Mouse (Mus musculus): ENCODE measurements around the gene Plpp3. TPM values are rescaled to one million over a fixed set of nuclear protein-coding genes. Genes with fewer than 3 reads are reported as not detected.

The Plpp3 gene
- polyA plus RNA-seq, 1 experiment from 2014 or later: 48.6 TPM

- H3K9me3 ChIP-seq (replicated peaks; ENCODE audit: control insufficient read depth, low read length): no peaks in the 10 kb centered on the region
- WGBS: 73% methylated on average over 5 of the region's 5 CpGs
- H3K4me3 ChIP-seq (ENCODE audit: low read depth, low read length): no peak overlapping the region
- no peaks in the 10 kb centered on the region for H3K27me3 ChIP-seq (replicated peaks; ENCODE audit: control insufficient read depth, insufficient read depth, low read length)
- no peak overlapping the region for H3K4me2 ChIP-seq (ENCODE audit: low read length)
- H3K4me1 ChIP-seq (ENCODE audit: control insufficient read depth, insufficient read depth, low read length): peaks cover 23% of the 10 kb centered on the region
- H3K27ac ChIP-seq (ENCODE audit: low read depth, low read length): no peak overlapping the region
- no peak for ATAC-seq
- no peak for DNase-seq (ENCODE audit: low spot score)
- no peak overlapping the region for H3K9ac ChIP-seq (ENCODE audit: low read length)
- H3K36me3 ChIP-seq (ENCODE audit: control insufficient read depth, insufficient read depth, low read length): peaks cover 20% of the 10 kb centered on the region; the same call in 1 of the 2 replicates
Measured at GRCm38 (mm10) chr4:105191550-105191949, 34.4 kb downstream of the Plpp3 start.

- WGBS: 41% methylated on average over 5 of the region's 5 CpGs
Measured at GRCm38 (mm10) chr4:105192665-105193064, 35.5 kb downstream of the Plpp3 start.

GRCm38 (mm10) chr4:105195256-105195655 is 38.1 kb downstream of the Plpp3 start:
- H3K4me1 ChIP-seq (ENCODE audit: control insufficient read depth, insufficient read depth, low read length): peaks cover 18% of the 10 kb centered on the region
- no peak for ATAC-seq
- 64% methylated on average over 9 of the region's 9 CpGs for WGBS
- no peaks in the 10 kb centered on the region for H3K9me3 ChIP-seq (replicated peaks; ENCODE audit: control insufficient read depth, low read length)
- no peak overlapping the region for H3K4me3 ChIP-seq (ENCODE audit: low read depth, low read length)
- no peak overlapping the region for H3K27ac ChIP-seq (ENCODE audit: low read depth, low read length)
- no peaks in the 10 kb centered on the region for H3K27me3 ChIP-seq (replicated peaks; ENCODE audit: control insufficient read depth, insufficient read depth, low read length)
- H3K36me3 ChIP-seq (ENCODE audit: control insufficient read depth, insufficient read depth, low read length): peaks cover 43% of the 10 kb centered on the region; the same call in 1 of the 2 replicates
- DNase-seq (ENCODE audit: low spot score): no peak
- H3K9ac ChIP-seq (ENCODE audit: low read length): no peak overlapping the region
- H3K4me2 ChIP-seq (ENCODE audit: low read length): no peak overlapping the region

More at GRCm38 (mm10) chr4:105192665-105193064, 35.5 kb downstream of the Plpp3 start:
- peaks cover 23% of the 10 kb centered on the region for H3K4me1 ChIP-seq (ENCODE audit: control insufficient read depth, insufficient read depth, low read length)
- no peak overlapping the region for H3K4me3 ChIP-seq (ENCODE audit: low read depth, low read length)
- ATAC-seq (no peak), DNase-seq (ENCODE audit: low spot score) (no peak)
- H3K27me3 ChIP-seq (replicated peaks; ENCODE audit: control insufficient read depth, insufficient read depth, low read length): no peaks in the 10 kb centered on the region
- H3K36me3 ChIP-seq (ENCODE audit: control insufficient read depth, insufficient read depth, low read length): peaks cover 27% of the 10 kb centered on the region; the same call in 1 of the 2 replicates
- no peak overlapping the region for H3K27ac ChIP-seq (ENCODE audit: low read depth, low read length)
- H3K9ac ChIP-seq (ENCODE audit: low read length): 0 out of 2 replicates have a peak overlapping the region, but pooled peaks have one; percentile 6
- no peaks in the 10 kb centered on the region for H3K9me3 ChIP-seq (replicated peaks; ENCODE audit: control insufficient read depth, low read length)
- no peak overlapping the region for H3K4me2 ChIP-seq (ENCODE audit: low read length)

- 80% methylated on average over 9 of the region's 9 CpGs for WGBS
- Histone ChIP-seq H3K4me1 (ENCODE audit: control insufficient read depth, insufficient read depth, low read length) (peaks cover 16% of the 10 kb centered on the region), H3K27ac (ENCODE audit: low read depth, low read length) (no peak overlapping the region)
Measured at GRCm38 (mm10) chr4:105196099-105196498, 39.0 kb downstream of the Plpp3 start.

GRCm38 (mm10) chr4:105196993-105197765 is 40.0 kb downstream of the Plpp3 start:
- ATAC-seq (no peak), DNase-seq (ENCODE audit: low spot score) (peak; percentile 33)
- H3K27ac ChIP-seq (ENCODE audit: low read depth, low read length): no peak overlapping the region
- H3K27me3 ChIP-seq (replicated peaks; ENCODE audit: control insufficient read depth, insufficient read depth, low read length): no peaks in the 10 kb centered on the region
- H3K4me2 ChIP-seq (ENCODE audit: low read length): no peak overlapping the region
- H3K9me3 ChIP-seq (replicated peaks; ENCODE audit: control insufficient read depth, low read length): no peaks in the 10 kb centered on the region
- 65% methylated on average over 9 of the region's 9 CpGs for WGBS
- H3K4me1 ChIP-seq (ENCODE audit: control insufficient read depth, insufficient read depth, low read length): peaks cover 14% of the 10 kb centered on the region; the same call in 1 of the 2 replicates
- no peak overlapping the region for H3K4me3 ChIP-seq (ENCODE audit: low read depth, low read length)
- no peak overlapping the region for H3K9ac ChIP-seq (ENCODE audit: low read length)
- H3K36me3 ChIP-seq (ENCODE audit: control insufficient read depth, insufficient read depth, low read length): peaks cover 43% of the 10 kb centered on the region; the same call in 1 of the 2 replicates

More at GRCm38 (mm10) chr4:105196099-105196498, 39.0 kb downstream of the Plpp3 start:
- H3K4me3 ChIP-seq (ENCODE audit: low read depth, low read length): no peak overlapping the region
- H3K27me3 ChIP-seq (replicated peaks; ENCODE audit: control insufficient read depth, insufficient read depth, low read length): no peaks in the 10 kb centered on the region
- no peak for ATAC-seq
- no peak overlapping the region for H3K9ac ChIP-seq (ENCODE audit: low read length)
- no peaks in the 10 kb centered on the region for H3K9me3 ChIP-seq (replicated peaks; ENCODE audit: control insufficient read depth, low read length)
- H3K4me2 ChIP-seq (ENCODE audit: low read length): no peak overlapping the region
- DNase-seq (ENCODE audit: low spot score): no peak
- H3K36me3 ChIP-seq (ENCODE audit: control insufficient read depth, insufficient read depth, low read length): peaks cover 43% of the 10 kb centered on the region; the same call in 1 of the 2 replicates

- H3K4me2 ChIP-seq (ENCODE audit: low read length): no peak overlapping the region
- H3K9me3 ChIP-seq (replicated peaks; ENCODE audit: control insufficient read depth, low read length): no peaks in the 10 kb centered on the region
- H3K27ac ChIP-seq (ENCODE audit: low read depth, low read length): no peak overlapping the region
- 93% methylated on average over 5 of the region's 5 CpGs for WGBS
- no peak for ATAC-seq
- DNase-seq (ENCODE audit: low spot score): no peak
- H3K4me1 ChIP-seq (ENCODE audit: control insufficient read depth, insufficient read depth, low read length): peaks cover 25% of the 10 kb centered on the region
- peaks cover 43% of the 10 kb centered on the region; the same call in 1 of the 2 replicates for H3K36me3 ChIP-seq (ENCODE audit: control insufficient read depth, insufficient read depth, low read length)
- no peak overlapping the region for H3K4me3 ChIP-seq (ENCODE audit: low read depth, low read length)
- no peaks in the 10 kb centered on the region for H3K27me3 ChIP-seq (replicated peaks; ENCODE audit: control insufficient read depth, insufficient read depth, low read length)
- H3K9ac ChIP-seq (ENCODE audit: low read length): no peak overlapping the region
Measured at GRCm38 (mm10) chr4:105198696-105199095, 41.5 kb downstream of the Plpp3 start.

GRCm38 (mm10) chr4:105199345-105199744 is 42.2 kb downstream of the Plpp3 start:
- H3K9ac ChIP-seq (ENCODE audit: low read length): no peak overlapping the region
- no peak overlapping the region for H3K27ac ChIP-seq (ENCODE audit: low read depth, low read length)
- H3K36me3 ChIP-seq (ENCODE audit: control insufficient read depth, insufficient read depth, low read length): peaks cover 43% of the 10 kb centered on the region; the same call in 1 of the 2 replicates
- 85% methylated on average over 8 of the region's 8 CpGs for WGBS
- H3K4me3 ChIP-seq (ENCODE audit: low read depth, low read length): no peak overlapping the region
- ATAC-seq (no peak), DNase-seq (ENCODE audit: low spot score) (no peak)
- H3K4me1 ChIP-seq (ENCODE audit: control insufficient read depth, insufficient read depth, low read length): peaks cover 27% of the 10 kb centered on the region
- H3K4me2 ChIP-seq (ENCODE audit: low read length): no peak overlapping the region
- H3K9me3 ChIP-seq (replicated peaks; ENCODE audit: control insufficient read depth, low read length): no peaks in the 10 kb centered on the region
- no peaks in the 10 kb centered on the region for H3K27me3 ChIP-seq (replicated peaks; ENCODE audit: control insufficient read depth, insufficient read depth, low read length)

GRCm38 (mm10) chr4:105200624-105201524 is 43.7 kb downstream of the Plpp3 start:
- Histone ChIP-seq H3K4me3 (ENCODE audit: low read depth, low read length) (no peak overlapping the region), H3K27ac (ENCODE audit: low read depth, low read length) (no peak overlapping the region; the same call in 1 of the 2 replicates), H3K9ac (ENCODE audit: low read length) (no peak overlapping the region), H3K9me3 (replicated peaks; ENCODE audit: control insufficient read depth, low read length) (no peaks in the 10 kb centered on the region), H3K4me2 (ENCODE audit: low read length) (no peak overlapping the region), H3K36me3 (ENCODE audit: control insufficient read depth, insufficient read depth, low read length) (peaks cover 30% of the 10 kb centered on the region; the same call in 1 of the 2 replicates), H3K27me3 (replicated peaks; ENCODE audit: control insufficient read depth, insufficient read depth, low read length) (no peaks in the 10 kb centered on the region), H3K4me1 (ENCODE audit: control insufficient read depth, insufficient read depth, low read length) (peaks cover 37% of the 10 kb centered on the region)
- DNase-seq (ENCODE audit: low spot score) (peak; percentile 51), ATAC-seq (peak; percentile 40; the same call in 1 of the 2 replicates)
- 22% methylated on average over 14 of the region's 14 CpGs for WGBS
